Mouse (Mus musculus): Measurements from ENCODE around the gene Scn11a.

Scn11a gene

GRCm38 (mm10) chr9:119825297-119825696 lies at the start of gene Scn11a:
Scn11a (minus strand) TSS chr9:119825456.
- no peak for DNase-seq (ENCODE audit: low spot score in 2 of 2)

DNA sequence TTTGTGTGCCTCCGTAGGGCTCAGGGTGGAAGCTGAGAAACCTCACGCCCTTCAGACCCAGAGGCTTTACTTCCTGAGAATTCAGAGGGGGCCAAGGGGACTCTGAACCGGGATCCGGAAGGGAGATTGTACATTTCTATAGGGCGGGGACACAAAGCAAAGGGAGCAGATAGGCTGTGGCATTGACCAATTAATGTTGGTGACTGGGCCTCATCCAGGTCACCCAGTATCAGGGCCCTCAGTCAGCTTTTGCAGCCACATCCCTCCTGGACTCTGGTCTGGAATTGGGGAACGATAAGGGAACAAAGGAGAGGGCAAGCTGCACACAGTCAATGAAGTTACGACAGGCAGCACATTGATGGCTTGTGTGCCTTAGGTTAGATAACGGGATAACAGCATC lies 28.9 kb upstream of the Scn11a start:
- no peak for DNase-seq (ENCODE audit: low spot score in 2 of 2)

DNA sequence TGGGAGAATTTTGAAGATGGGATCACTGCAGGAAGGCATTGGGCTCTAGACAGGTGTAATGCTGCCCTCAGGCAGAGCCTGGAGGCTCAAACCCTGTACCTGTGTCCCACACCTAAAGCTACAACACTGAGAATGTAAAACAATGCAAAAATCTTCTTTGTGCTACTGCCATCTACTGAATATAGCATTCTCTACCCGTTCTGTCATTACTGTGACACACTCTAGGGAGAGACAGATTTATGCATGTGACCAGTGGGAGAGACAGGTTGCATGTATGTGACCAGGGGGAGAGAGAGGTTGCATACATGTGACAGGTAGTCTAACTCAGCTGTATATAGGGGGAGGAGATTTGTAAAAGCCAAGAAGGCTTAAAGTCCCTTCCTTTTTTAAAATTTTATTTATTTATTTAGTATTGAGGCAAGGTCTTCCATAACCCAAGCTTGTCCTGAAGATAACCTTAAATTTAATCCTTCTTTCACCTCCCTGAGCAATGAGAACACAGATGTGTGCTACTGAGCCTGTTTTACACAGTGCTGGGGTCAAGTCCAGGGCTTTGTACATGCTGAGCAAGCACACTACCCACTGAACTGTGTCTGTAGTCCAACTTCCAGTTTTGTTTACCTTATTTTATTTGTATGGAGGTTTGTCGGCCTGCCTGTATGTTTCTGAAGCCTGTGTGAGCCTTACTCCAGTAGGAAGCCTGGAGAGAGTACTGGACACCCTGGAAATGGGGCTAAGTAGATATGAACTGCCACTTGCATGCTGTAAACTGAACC lies 28.0 kb upstream of the Scn11a start:
- DNase-seq (ENCODE audit: low spot score in 2 of 2), result no peak

GRCm38 (mm10) chr9:119852347-119853030 lies 27.2 kb upstream of the Scn11a start:
- DNase-seq (ENCODE audit: low spot score in 2 of 2), result no peak

- no peak for DNase-seq (ENCODE audit: low spot score in 2 of 2)
Observed at GRCm38 (mm10) chr9:119849214-119849613, 24.0 kb upstream of the Scn11a start.

GRCm38 (mm10) chr9:119848671-119849070 lies 23.4 kb upstream of the Scn11a start:
- no peak for DNase-seq (ENCODE audit: low spot score in 2 of 2)

- no peak for DNase-seq (ENCODE audit: low spot score in 2 of 2)
Observed at GRCm38 (mm10) chr9:119847187-119847586, 21.9 kb upstream of the Scn11a start.

- DNase-seq (ENCODE audit: low spot score in 2 of 2), result no peak
Observed at GRCm38 (mm10) chr9:119844724-119845123, 19.5 kb upstream of the Scn11a start.

DNA sequence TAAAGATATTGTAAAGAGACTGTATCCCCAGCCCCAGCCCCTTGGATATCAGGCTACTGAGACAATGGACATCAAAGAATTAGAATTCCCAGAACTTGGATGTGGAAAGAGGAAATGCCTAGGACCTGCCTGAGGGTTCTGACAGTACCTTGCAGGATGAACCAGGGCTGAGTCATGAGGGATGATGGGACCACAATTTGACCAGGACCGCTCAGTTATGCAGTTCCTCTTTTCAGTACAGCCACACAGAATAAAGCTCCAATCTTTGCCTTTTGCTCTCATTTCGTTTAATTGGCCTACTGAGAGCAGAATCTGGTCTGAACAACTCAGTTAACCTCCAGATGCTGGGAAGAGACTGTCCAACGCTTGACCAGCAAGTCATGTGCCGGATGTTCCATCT lies 18.3 kb upstream of the Scn11a start:
- DNase-seq (ENCODE audit: low spot score in 2 of 2), result no peak

DNA sequence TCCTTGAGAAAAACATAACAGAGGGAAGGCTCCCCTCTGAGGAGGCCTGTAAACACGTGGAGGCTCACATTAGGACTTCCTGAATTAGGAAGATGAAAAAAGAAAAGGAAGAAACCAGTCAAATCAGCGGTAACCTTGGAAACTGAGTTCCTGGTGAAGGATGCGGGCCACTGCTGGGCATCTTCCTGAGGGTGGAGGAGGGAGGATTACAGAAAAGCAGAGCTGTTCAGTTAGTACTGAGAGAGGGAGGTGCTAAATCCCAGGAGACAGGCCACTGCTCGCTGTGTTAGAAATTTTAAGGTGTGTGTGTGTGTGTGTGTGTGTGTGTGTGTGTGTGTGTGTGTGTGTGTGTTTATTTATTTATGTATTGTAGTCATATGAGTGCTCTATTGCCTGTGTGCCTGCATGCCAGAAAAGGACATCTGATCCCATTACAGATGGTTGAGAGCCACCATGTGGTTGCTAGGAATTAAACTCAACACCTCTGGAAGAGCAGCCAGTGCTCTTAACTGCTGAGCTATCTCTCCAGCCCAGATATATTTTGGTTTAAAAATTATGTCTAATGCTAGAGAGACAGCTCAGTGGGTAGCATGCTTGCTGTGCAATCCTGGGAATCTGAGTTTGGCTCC lies 17.4 kb upstream of the Scn11a start:
- DNase-seq (ENCODE audit: low spot score in 2 of 2), result no peak

- no peak for DNase-seq (ENCODE audit: low spot score in 2 of 2)
Observed at GRCm38 (mm10) chr9:119842091-119842490, 16.8 kb upstream of the Scn11a start.

DNA sequence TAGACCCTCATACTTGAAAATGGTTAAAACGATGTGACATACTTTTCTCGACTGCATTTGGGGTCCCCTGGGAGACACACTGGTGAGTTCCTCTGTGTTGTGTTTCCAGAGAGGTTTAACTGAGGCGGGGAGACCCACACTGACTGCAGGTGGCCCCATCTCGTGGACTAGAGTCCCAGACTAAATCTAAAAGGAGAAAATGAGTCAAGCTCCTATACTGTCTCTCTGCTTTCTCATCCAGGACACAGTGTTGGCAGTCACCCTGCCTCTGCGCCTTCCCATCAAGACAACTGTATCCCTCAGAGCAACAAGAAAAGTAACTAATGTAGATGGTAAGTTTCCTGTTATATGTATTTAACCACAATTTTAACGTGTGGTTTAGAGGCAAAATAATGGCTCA lies 15.9 kb upstream of the Scn11a start:
- DNase-seq (ENCODE audit: low spot score in 2 of 2), result no peak

DNA sequence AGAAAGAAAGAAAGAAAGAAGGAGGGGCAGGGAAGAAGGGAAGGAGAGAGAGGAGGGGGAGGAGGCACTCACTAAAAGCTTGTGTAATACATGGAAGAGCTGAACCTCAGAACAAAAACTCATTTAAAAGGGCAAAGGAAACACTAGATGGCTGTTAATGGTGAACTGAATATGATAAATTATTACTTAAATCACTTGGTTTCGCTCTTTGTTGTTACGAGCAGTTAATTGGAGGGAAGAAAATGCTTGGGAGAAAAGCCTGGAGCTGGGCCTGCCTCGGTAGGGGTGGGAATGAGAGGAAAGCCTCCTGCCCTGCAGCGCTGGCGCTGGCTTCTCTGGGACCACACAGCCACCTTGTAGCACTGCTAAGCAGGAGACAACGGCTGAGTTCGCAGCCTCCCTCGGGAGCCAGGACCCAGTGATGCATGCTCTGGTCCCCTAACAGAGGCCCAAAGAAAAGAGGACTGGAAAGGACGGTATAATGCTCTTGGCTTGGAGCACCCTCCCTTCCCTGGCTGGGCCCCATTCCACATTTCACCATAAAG lies 10.4 kb upstream of the Scn11a start:
- DNase-seq (ENCODE audit: low spot score in 2 of 2), result no peak

- no peak for DNase-seq (ENCODE audit: low spot score in 2 of 2)
Observed at GRCm38 (mm10) chr9:119831001-119831400, 5.7 kb upstream of the Scn11a start.

DNA sequence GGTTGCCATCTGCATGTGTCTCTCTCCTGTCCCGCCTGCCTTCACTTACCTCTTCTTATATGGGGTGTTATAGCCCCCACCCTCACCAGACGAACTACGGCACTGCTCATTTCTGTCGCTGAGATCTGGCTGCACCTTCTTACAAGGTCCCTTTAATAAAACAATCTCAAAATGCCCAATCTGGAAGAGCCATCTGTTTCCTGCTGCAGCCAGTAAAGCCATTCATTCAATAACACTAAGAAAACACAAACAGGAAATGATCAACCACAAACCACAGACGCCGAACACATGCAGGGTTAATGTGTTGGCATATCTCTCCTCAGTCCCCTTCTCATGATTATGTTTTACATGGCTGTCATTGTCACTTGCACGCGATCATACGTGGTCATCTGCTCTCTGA lies 1.5 kb downstream of the Scn11a start:
- no peak for DNase-seq (ENCODE audit: low spot score in 2 of 2)

GRCm38 (mm10) chr9:119813631-119814030 lies 11.6 kb downstream of the Scn11a start:
- no peak for DNase-seq (ENCODE audit: low spot score in 2 of 2)

DNA sequence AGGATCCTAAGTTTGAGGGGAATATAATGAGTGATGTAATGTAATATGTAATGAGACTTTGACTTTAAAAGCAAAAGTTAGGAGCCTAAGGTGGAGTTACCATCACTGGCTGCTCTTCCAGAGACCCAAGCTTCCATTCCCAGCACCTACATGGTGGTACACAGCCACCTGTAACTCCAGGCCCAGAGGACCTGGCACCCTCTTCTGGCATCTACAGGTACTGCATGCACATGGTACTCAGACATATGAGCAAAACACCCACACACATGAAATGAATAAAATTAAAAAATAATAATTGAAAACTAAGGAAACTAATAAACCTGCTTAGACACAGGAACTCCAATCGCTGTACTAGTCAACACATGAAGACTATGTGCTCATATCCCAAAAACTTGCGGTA lies 18.8 kb downstream of the Scn11a start:
- DNase-seq (ENCODE audit: low spot score in 2 of 2), result no peak

GRCm38 (mm10) chr9:119804501-119804847 lies 20.8 kb downstream of the Scn11a start:
- no peak for DNase-seq (ENCODE audit: low spot score in 2 of 2)

GRCm38 (mm10) chr9:119803845-119804500 lies 21.3 kb downstream of the Scn11a start:
- DNase-seq (ENCODE audit: low spot score in 2 of 2), result no peak

DNA sequence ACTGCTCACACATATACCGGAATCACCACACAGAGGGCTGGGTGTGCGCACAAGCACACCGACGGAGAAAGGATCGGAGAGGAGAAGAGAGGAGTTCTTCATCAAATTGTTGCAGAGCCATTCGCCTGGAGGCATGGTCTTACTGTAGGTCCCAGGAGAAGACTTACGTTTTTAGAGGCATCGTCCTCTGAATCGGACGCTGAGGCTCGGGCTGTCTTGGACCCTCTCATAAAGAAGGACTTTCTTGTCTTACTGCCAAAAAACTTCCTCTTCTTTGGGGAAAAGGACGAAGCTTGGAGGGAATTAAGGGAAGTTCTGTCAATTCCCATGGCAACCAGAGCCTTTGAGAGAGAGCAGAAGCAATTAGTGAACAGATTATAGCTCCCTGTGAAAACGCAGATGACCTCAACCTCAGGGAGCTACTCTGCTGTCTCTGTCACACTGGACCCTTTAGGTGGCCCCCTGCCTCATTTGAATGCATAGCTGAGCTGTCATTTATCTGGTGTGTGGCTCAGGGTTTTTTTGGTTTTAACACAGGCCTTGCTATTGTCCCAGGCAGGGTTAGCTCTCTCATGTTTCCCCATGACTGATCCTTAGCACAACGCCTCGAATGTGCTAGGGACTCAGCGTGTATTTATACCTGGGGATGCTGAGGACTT lies 22.0 kb downstream of the Scn11a start:
- no peak for DNase-seq (ENCODE audit: low spot score in 2 of 2)

DNA sequence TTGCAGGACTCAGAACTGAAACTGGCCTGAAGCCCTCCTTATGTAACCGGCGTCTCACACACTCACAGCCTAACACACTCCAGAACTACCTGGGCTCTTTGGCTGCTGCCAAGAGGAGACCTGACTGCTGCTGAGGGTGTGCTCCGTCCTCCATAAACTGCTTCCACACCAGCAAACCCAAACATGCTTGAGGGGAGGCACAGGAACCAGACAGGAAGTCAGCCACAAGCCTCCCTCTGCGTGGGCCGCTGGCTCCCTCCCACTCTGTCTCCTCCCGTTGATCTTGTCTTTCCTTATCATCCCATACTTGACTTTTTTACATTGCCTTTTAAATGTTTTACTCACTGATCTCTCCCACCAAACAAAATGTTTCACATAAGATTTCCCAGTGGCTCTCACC lies 23.8 kb downstream of the Scn11a start:
- DNase-seq (ENCODE audit: low spot score in 2 of 2), result no peak

DNA sequence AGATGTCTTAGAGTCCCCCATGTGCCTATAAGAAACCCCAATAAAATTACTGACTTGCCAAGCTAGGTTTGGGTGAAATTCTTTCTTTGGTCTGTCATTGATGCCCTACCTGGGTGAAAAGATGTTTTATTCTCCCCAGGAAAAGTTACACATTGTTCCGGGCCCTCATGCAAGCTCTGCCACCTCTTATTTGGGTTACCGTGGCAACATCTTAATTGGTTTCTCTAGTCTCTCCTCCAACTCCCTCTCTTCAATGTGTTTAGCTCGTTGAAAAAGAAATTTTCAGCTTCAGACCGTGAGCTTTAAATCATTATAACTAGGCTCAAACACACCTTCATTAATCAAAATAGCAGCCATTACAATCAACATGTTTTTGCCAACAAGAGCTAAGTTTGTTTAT lies 28.5 kb downstream of the Scn11a start:
- DNase-seq (ENCODE audit: low spot score in 2 of 2), result no peak

Data from heart, adult 9 months (tissue).